Mouse (Mus musculus): ENCODE results near the gene Cops8. TPM values are rescaled to one million over a fixed set of nuclear protein-coding genes. Genes with fewer than 3 reads are reported as not detected.

Gene Cops8
- total RNA-seq, 2 experiments from 2014 or later: 100 to 117 TPM

GRCm38 (mm10) chr1:90650781-90651437 lies 48.1 kb downstream of the Cops8 start:
- intact Hi-C loops (cut with DNase I): loop anchor here (5.0 kb wide), 1 partner anchor 306 kb away; no protein-coding TSS in a partner anchor
- peak; percentile 81 for DNase-seq

- intact Hi-C loops (cut with DNase I): loop anchor here (5.0 kb wide), 1 partner anchor 306 kb away; no protein-coding TSS in a partner anchor
- DNase-seq: no peak
Measured at GRCm38 (mm10) chr1:90651781-90652180, 49.0 kb downstream of the Cops8 start.

GRCm38 (mm10) chr1:90652553-90652952 lies 49.8 kb downstream of the Cops8 start:
- intact Hi-C loops (cut with DNase I): loop anchor here (5.0 kb wide), 1 partner anchor 305 kb away; no protein-coding TSS in a partner anchor
- no peak for DNase-seq

GRCm38 (mm10) chr1:90656492-90657245 lies 53.9 kb downstream of the Cops8 start:
- DNase-seq: no peak
- intact Hi-C loops (cut with DNase I): no loop called here

GRCm38 (mm10) chr1:90657292-90658050 lies 54.7 kb downstream of the Cops8 start:
- no peak for DNase-seq
- intact Hi-C loops (cut with DNase I): no loop called here

- intact Hi-C loops (cut with DNase I): no loop called here
- peak; percentile 9 for DNase-seq
Measured at GRCm38 (mm10) chr1:90658581-90658980, 55.8 kb downstream of the Cops8 start.

GRCm38 (mm10) chr1:90660150-90660549 lies 57.4 kb downstream of the Cops8 start:
- intact Hi-C loops (cut with DNase I): no loop called here
- DNase-seq: no peak

GRCm38 (mm10) chr1:90662491-90662890 lies 59.7 kb downstream of the Cops8 start:
- no peak for DNase-seq
- intact Hi-C loops (cut with DNase I): no loop called here

Other genes with a start within 250 kb of the Cops8 start
- gene Col6a3, start 241.0 kb downstream of the Cops8 start, total RNA-seq (2021): 10 to 100 TPM in 1 of 2 experiments, 1 to 10 TPM in 1; 7.8 to 10.5 TPM